Mouse (Mus musculus) kidney, adult 2 months (tissue): ENCODE results near the gene Ssna1.

Experiments used
- CTCF ChIP-seq: fragments of 200-500 bp; conservative IDR thresholded peaks from 2 replicates; pipeline ENCODE4 v1.5.1; 2011; ENCODE audit warnings: low read depth, mild to moderate bottlenecking, control low read depth, low read length, moderate library complexity, mixed read lengths; ENCODE audit not compliant: insufficient read depth, insufficient read length
- POLR2A ChIP-seq: fragments of 200-500 bp; IDR thresholded peaks from one replicate; pipeline ENCODE4 v1.6.1; 2011; ENCODE audit warnings: low read depth, low read length, control low read depth

GRCm38 (mm10) chr2:25289651-25290050, 17.4 kb upstream of the Ssna1 start, which contains the start of gene Lrrc26:
- no peak for TF ChIP-seq POLR2A
- no peak for TF ChIP-seq CTCF
